In genomic region chr19:53087268-53088143, GRCm38 (mm10) we compare ENCODE assay signal across 7 mouse cellular contexts. TPM values are rescaled to one million over a fixed set of nuclear protein-coding genes. Genes with fewer than 3 reads are reported as not detected.
A peak's percentile ranks its signal among the peaks of the same experiment; 100 is the strongest.
DNase-seq lines count a peak whose midpoint lies in the region; ATAC-seq and TF ChIP-seq lines count a peak whose summit lies in the region.

No protein-coding gene starts in this region.

- peak; percentile 67 for ATAC-seq in common myeloid progenitor, adult 5-6 weeks (replicated peaks; ENCODE audit: low read depth, poor library complexity, severe bottlenecking)
- ATAC-seq in heart, embryonic 13.5 days (ENCODE audit: extremely low read depth, insufficient number of reproducible peaks, low FRiP score, low TSS enrichment) = peak; percentile 47; the same call in 1 of the 2 replicates
- peak; percentile 51; the same call in 1 of the 2 replicates for ATAC-seq in midbrain, embryonic 11.5 days (ENCODE audit: low FRiP score)

- in situ Hi-C loops in ES-E14 (cut with MboI; ENCODE audit: low sequenced_read_pairs in 2 of 2, unreplicated experiment in 2 of 2) = no loop called here

- H3K9ac ChIP-seq in ES-E14 (ENCODE audit: insufficient read depth, low read depth, low read length, poor library complexity, severe bottlenecking) = peak overlapping the region; percentile 70
- peak overlapping the region; percentile 56 for H3K9ac ChIP-seq in heart, embryonic 13.5 days
- no peak overlapping the region for H3K9ac ChIP-seq in midbrain, embryonic 11.5 days (ENCODE audit: low read length)

- no peaks in the 10 kb centered on the region for H3K9me3 ChIP-seq in ES-E14 (ENCODE audit: control insufficient read depth, insufficient read depth, low read depth, low read length)
- H3K9me3 ChIP-seq in heart, embryonic 13.5 days = peaks cover 4% of the 10 kb centered on the region; the same call in 1 of the 2 replicates
- H3K9me3 ChIP-seq in midbrain, embryonic 11.5 days (ENCODE audit: control insufficient read depth, low read length) = no peaks in the 10 kb centered on the region

- no peaks in the 10 kb centered on the region for H3K27me3 ChIP-seq in heart, embryonic 13.5 days (replicated peaks)
- H3K27me3 ChIP-seq in midbrain, embryonic 11.5 days (ENCODE audit: control insufficient read depth, insufficient read depth, low read length) = no peaks in the 10 kb centered on the region

- H3K27ac ChIP-seq in ES-E14 (ENCODE audit: insufficient read depth, low read depth, low read length, poor library complexity, severe bottlenecking) = no peak overlapping the region
- H3K27ac ChIP-seq in heart, embryonic 13.5 days (replicated peaks) = peak overlapping the region; percentile 90
- H3K27ac ChIP-seq in midbrain, embryonic 11.5 days (ENCODE audit: low read depth, low read length) = no peak overlapping the region

- H3K4me3 ChIP-seq in ES-E14 (ENCODE audit: insufficient read depth in 1 of 2, low read depth in 1 of 2, low read length in 2 of 2, poor library complexity in 1 of 2, severe bottlenecking in 1 of 2) = peak overlapping the region; percentile 14 to 57
- H3K4me3 ChIP-seq in heart, embryonic 13.5 days = peak overlapping the region; percentile 17
- H3K4me3 ChIP-seq in midbrain, embryonic 11.5 days (ENCODE audit: low read depth, low read length) = no peak overlapping the region

- DNase-seq in ES-E14 (ENCODE audit: low read depth, low spot score) = no peak
- peak; percentile 56 for DNase-seq in kidney, postnatal 14 days
- DNase-seq in midbrain, embryonic 11.5 days (ENCODE audit: low spot score, missing footprints) = peak; percentile 91
- DNase-seq in thymus, adult 18-20 months = no peak
- no peak for DNase-seq in frontal cortex, adult 2 months (ENCODE audit: extremely low spot score in 1 of 2, low spot score in 1 of 2)

- H3K36me3 ChIP-seq in ES-E14 (ENCODE audit: control insufficient read depth, insufficient read depth, low read length, poor library complexity, severe bottlenecking) = no peaks in the 10 kb centered on the region
- no peaks in the 10 kb centered on the region for H3K36me3 ChIP-seq in heart, embryonic 13.5 days
- H3K36me3 ChIP-seq in midbrain, embryonic 11.5 days (ENCODE audit: control insufficient read depth, insufficient read depth, low read length) = no peaks in the 10 kb centered on the region

- WGBS in heart, embryonic 13.5 days = 35% methylated on average over 25 of the region's 25 CpGs
- 35% methylated on average over 25 of the region's 25 CpGs for WGBS in midbrain, embryonic 11.5 days

- peaks cover 8% of the 10 kb centered on the region in 2 experiments; a peak in 2 of 4 replicates for H3K4me1 ChIP-seq in ES-E14 (ENCODE audit: control insufficient read depth in 2 of 2, insufficient read depth in 2 of 2, low read length in 2 of 2, poor library complexity in 1 of 2)
- H3K4me1 ChIP-seq in heart, embryonic 13.5 days = peaks cover 44% of the 10 kb centered on the region
- H3K4me1 ChIP-seq in midbrain, embryonic 11.5 days (ENCODE audit: control insufficient read depth, insufficient read depth, low read length) = no peaks in the 10 kb centered on the region

- H3K4me2 ChIP-seq in heart, embryonic 13.5 days = peak overlapping the region; percentile 49
- no peak overlapping the region; the same call in 1 of the 2 replicates for H3K4me2 ChIP-seq in midbrain, embryonic 11.5 days

TF ChIP-seq in ES-E14, 5 proteins besides CTCF, POLR2A, EP300 and RAD21:
- TF ChIP-seq ZNF384 (IDR thresholded peaks at IDR 0.05; ENCODE audit: low read depth, low read length) (no peak), HCFC1 (IDR thresholded peaks at IDR 0.05; ENCODE audit: borderline replicate concordance, insufficient read depth, low read length) (no peak), ZC3H11A (IDR thresholded peaks at IDR 0.05; ENCODE audit: borderline replicate concordance, low read depth, low read length) (no peak), MAFK (IDR thresholded peaks at IDR 0.05; ENCODE audit: insufficient read depth, low read depth, low read length) (no peak), CHD2 (IDR thresholded peaks at IDR 0.05; ENCODE audit: low read depth, low read length) (no peak)
TF ChIP-seq in ES-E14: peak in this region for 0.

RNA-seq across cellular contexts. Expression of gene Xpnpep1, which starts 47.5 kb away (rescaled TPM):
- total RNA-seq in ES-E14 (2012; rRNA removed) = 190 and 210 TPM in 2 replicates
- total RNA-seq in common myeloid progenitor, adult 5-6 weeks (2017) = 44.8 and 56.4 TPM in 2 replicates
- polyA plus RNA-seq in heart, embryonic 13.5 days (2015; fragmentation: Nextera tagmentation; extraction: Ambion mirVana) = 142 and 151 TPM in 2 replicates
- polyA plus RNA-seq in midbrain, embryonic 11.5 days (2014; fragmentation: Nextera tagmentation; extraction: Ambion mirVana) = 148 and 150 TPM in 2 replicates
- 59.1 and 59.3 TPM in 2 replicates for polyA plus RNA-seq in frontal cortex, adult 2 months (2012; rRNA removed)

RNA-seq across cellular contexts. Expression of gene Add3, which starts 52.7 kb away (rescaled TPM):
- 8.5 and 11.8 TPM in 2 replicates for total RNA-seq in ES-E14 (2012; rRNA removed)
- total RNA-seq in common myeloid progenitor, adult 5-6 weeks (2017) = 61.2 and 65.6 TPM in 2 replicates
- polyA plus RNA-seq in heart, embryonic 13.5 days (2015; fragmentation: Nextera tagmentation; extraction: Ambion mirVana) = 120 and 121 TPM in 2 replicates
- 49.7 and 53.8 TPM in 2 replicates for polyA plus RNA-seq in midbrain, embryonic 11.5 days (2014; fragmentation: Nextera tagmentation; extraction: Ambion mirVana)
- polyA plus RNA-seq in frontal cortex, adult 2 months (2012; rRNA removed) = 72.3 and 83.1 TPM in 2 replicates

Comparison
In these comparisons a context has a peak if more than half of its experiments do, and no peak if none do; other contexts are left out.
1. DNase-seq: peak in kidney, postnatal 14 days (single experiment) and midbrain, embryonic 11.5 days (single experiment); none in ES-E14 (single experiment), thymus, adult 18-20 months (0 of 2) and frontal cortex, adult 2 months (0 of 2).
2. Peak in every context shown above with its lines, with median percentiles within 50 percentile points of each other: ATAC-seq.